Mouse (Mus musculus) neural tube, embryonic 13.5 days (tissue): ENCODE data around the gene Sf1. TPM values are rescaled to one million over a fixed set of nuclear protein-coding genes. Genes with fewer than 3 reads are reported as not detected.
A peak's percentile ranks its signal among the peaks of the same experiment; 100 is the strongest.

Experiments used
- ATAC-seq: fragments of 200-750 bp; cut with Nextera tagmentation; 2 replicates; pipeline ENCODE4 v1.8.0; 2017; ENCODE audit warnings: low read depth, mild to moderate bottlenecking, moderate TSS enrichment, moderate library complexity
- H3K27ac ChIP-seq: fragments of 300-500 bp; sonication (generic); replicated peaks from 2 replicates; pipeline ENCODE4 v1.5.1; 2015; ENCODE audit warnings: moderate library complexity, mild to moderate bottlenecking, inconsistent platforms
- H3K27me3 ChIP-seq: fragments of 300-500 bp; sonication (generic); 2 replicates; pipeline ENCODE4 v1.6.1; 2015; ENCODE audit warnings: mild to moderate bottlenecking, inconsistent platforms
- H3K36me3 ChIP-seq: fragments of 300-500 bp; sonication (generic); 2 replicates; pipeline ENCODE4 v1.6.1; 2015; ENCODE audit warnings: mild to moderate bottlenecking, inconsistent platforms
- H3K4me1 ChIP-seq: fragments of 300-500 bp; sonication (generic); replicated peaks from 2 replicates; pipeline ENCODE4 v1.6.1; 2015; ENCODE audit warnings: inconsistent platforms
- H3K4me2 ChIP-seq: fragments of 300-500 bp; sonication (generic); 2 replicates; pipeline ENCODE4 v1.6.1; 2015; ENCODE audit warnings: inconsistent platforms, mild to moderate bottlenecking, moderate library complexity
- H3K4me3 ChIP-seq: fragments of 300-500 bp; sonication (generic); 2 replicates; pipeline ENCODE4 v1.5.1; 2015; ENCODE audit warnings: mild to moderate bottlenecking, inconsistent platforms
- H3K9ac ChIP-seq: fragments of 300-500 bp; sonication (generic); 2 replicates; pipeline ENCODE4 v1.6.1; 2015; ENCODE audit warnings: moderate library complexity, mild to moderate bottlenecking, inconsistent platforms
- H3K9me3 ChIP-seq: fragments of 300-500 bp; sonication (generic); 2 replicates; pipeline ENCODE4 v1.6.1; 2016; ENCODE audit warnings: inconsistent platforms
- WGBS: fragments of 180-500 bp; shearing (Covaris S2); methylation state at CpG from one replicate; pipeline ENCODE4 v1.1.7; 2015; 5-methylcytosine and 5-hydroxymethylcytosine counted together
- polyA plus RNA-seq: library from polyadenylated mRNA; unstranded; fragments of >200 nt; fragmentation: Nextera tagmentation; extraction: Ambion mirVana; gene quantifications from 2 replicates; pipeline ENCODE4 v1.2.1, GENCODE M21; 2015

The Sf1 gene
- polyA plus RNA-seq, 1 experiment from 2014 or later = 107 TPM

- no peaks in the 10 kb centered on the region for H3K27me3 ChIP-seq
- H3K27ac ChIP-seq = no peak overlapping the region
- no peak overlapping the region for H3K9ac ChIP-seq
- ATAC-seq = no peak
- no peak overlapping the region for H3K4me2 ChIP-seq
- no peaks in the 10 kb centered on the region for H3K36me3 ChIP-seq
- no peaks in the 10 kb centered on the region for H3K9me3 ChIP-seq
- H3K4me1 ChIP-seq = peaks cover 14% of the 10 kb centered on the region
- H3K4me3 ChIP-seq = no peak overlapping the region
- 92% methylated on average over 16 of the region's 16 CpGs for WGBS
Measured at GRCm38 (mm10) chr19:6393637-6394036, 30.1 kb downstream of the Sf1 start.

- Histone ChIP-seq H3K4me1 (peaks cover 32% of the 10 kb centered on the region), H3K9ac (no peak overlapping the region), H3K36me3 (no peaks in the 10 kb centered on the region), H3K27ac (no peak overlapping the region), H3K4me3 (no peak overlapping the region), H3K4me2 (no peak overlapping the region), H3K27me3 (peaks cover 12% of the 10 kb centered on the region), H3K9me3 (no peaks in the 10 kb centered on the region)
- no peak for ATAC-seq
- 82% methylated on average over 5 of the region's 5 CpGs for WGBS
Measured at GRCm38 (mm10) chr19:6396237-6396636, 32.7 kb downstream of the Sf1 start.

GRCm38 (mm10) chr19:6397582-6398249 is 34.2 kb downstream of the Sf1 start:
- H3K27ac ChIP-seq = no peak overlapping the region
- H3K4me1 ChIP-seq = peaks cover 43% of the 10 kb centered on the region
- ATAC-seq = no peak
- H3K4me3 ChIP-seq = peak overlapping the region; percentile 63; the same call in 1 of the 2 replicates
- H3K27me3 ChIP-seq = peaks cover 27% of the 10 kb centered on the region
- WGBS = 86% methylated on average over 22 of the region's 22 CpGs
- H3K9me3 ChIP-seq = no peaks in the 10 kb centered on the region
- H3K9ac ChIP-seq = no peak overlapping the region
- peak overlapping the region; percentile 98; the same call in 1 of the 2 replicates for H3K4me2 ChIP-seq
- no peaks in the 10 kb centered on the region for H3K36me3 ChIP-seq

GRCm38 (mm10) chr19:6398447-6399284 is 35.2 kb downstream of the Sf1 start:
- no peaks in the 10 kb centered on the region for H3K36me3 ChIP-seq
- peaks cover 34% of the 10 kb centered on the region for H3K27me3 ChIP-seq
- H3K27ac ChIP-seq = peak overlapping the region; percentile 81
- under 1% methylated on average over 39 of the region's 39 CpGs for WGBS
- no peaks in the 10 kb centered on the region for H3K9me3 ChIP-seq
- H3K4me2 ChIP-seq = peak overlapping the region; percentile 98
- H3K4me3 ChIP-seq = peak overlapping the region; percentile 63
- ATAC-seq = peak; percentile 60
- H3K4me1 ChIP-seq = peaks cover 49% of the 10 kb centered on the region
- peak overlapping the region; percentile 83 for H3K9ac ChIP-seq

GRCm38 (mm10) chr19:6399285-6400095 is 36.0 kb downstream of the Sf1 start, which contains the start of gene Rasgrp2:
TSS of gene Rasgrp2 (plus strand) at chr19:6399340.
- Histone ChIP-seq H3K27ac (peak within 1 kb of the TSS; percentile 81), H3K4me3 (peak within 1 kb of the TSS; percentile 63), H3K36me3 (no peaks in the 10 kb centered on the region), H3K4me1 (peaks cover 49% of the 10 kb centered on the region), H3K9me3 (no peaks in the 10 kb centered on the region), H3K4me2 (peak within 1 kb of the TSS; percentile 98), H3K9ac (peak within 1 kb of the TSS; percentile 83), H3K27me3 (peaks cover 34% of the 10 kb centered on the region)
- under 1% methylated on average over 66 of the region's 87 CpGs for WGBS
- ATAC-seq = peak; percentile 51

- Histone ChIP-seq H3K27ac (peak overlapping the region; percentile 81), H3K4me3 (peak overlapping the region; percentile 63), H3K9ac (peak overlapping the region; percentile 83), H3K9me3 (no peaks in the 10 kb centered on the region), H3K4me2 (peak overlapping the region; percentile 98), H3K27me3 (peaks cover 34% of the 10 kb centered on the region), H3K4me1 (peaks cover 49% of the 10 kb centered on the region), H3K36me3 (no peaks in the 10 kb centered on the region)
- 2% methylated on average over 29 of the region's 29 CpGs for WGBS
- ATAC-seq = no peak
Measured at GRCm38 (mm10) chr19:6400096-6401086, 36.9 kb downstream of the Sf1 start.

GRCm38 (mm10) chr19:6401131-6401815 is 37.8 kb downstream of the Sf1 start:
- no peak for ATAC-seq
- H3K4me2 ChIP-seq = peak overlapping the region; percentile 98
- no peaks in the 10 kb centered on the region for H3K9me3 ChIP-seq
- peak overlapping the region; percentile 54 for H3K9ac ChIP-seq
- H3K36me3 ChIP-seq = no peaks in the 10 kb centered on the region
- under 1% methylated on average over 32 of the region's 32 CpGs for WGBS
- peak overlapping the region; percentile 63 for H3K4me3 ChIP-seq
- no peak overlapping the region for H3K27ac ChIP-seq
- H3K4me1 ChIP-seq = peaks cover 49% of the 10 kb centered on the region
- H3K27me3 ChIP-seq = peaks cover 34% of the 10 kb centered on the region

GRCm38 (mm10) chr19:6401951-6402350 is 38.5 kb downstream of the Sf1 start:
- no peaks in the 10 kb centered on the region for H3K9me3 ChIP-seq
- peaks cover 34% of the 10 kb centered on the region for H3K27me3 ChIP-seq
- H3K36me3 ChIP-seq = no peaks in the 10 kb centered on the region
- H3K4me2 ChIP-seq = peak overlapping the region; percentile 98
- 16% methylated on average over 9 of the region's 9 CpGs for WGBS
- ATAC-seq = no peak
- peaks cover 49% of the 10 kb centered on the region for H3K4me1 ChIP-seq
- H3K9ac ChIP-seq = peak overlapping the region; percentile 54; the same call in 1 of the 2 replicates
- no peak overlapping the region for H3K27ac ChIP-seq
- H3K4me3 ChIP-seq = peak overlapping the region; percentile 63

GRCm38 (mm10) chr19:6403869-6404268 is 40.4 kb downstream of the Sf1 start:
- H3K9ac ChIP-seq = no peak overlapping the region
- WGBS = 88% methylated on average over 10 of the region's 10 CpGs
- no peak overlapping the region for H3K4me2 ChIP-seq
- peaks cover 41% of the 10 kb centered on the region for H3K4me1 ChIP-seq
- peaks cover 34% of the 10 kb centered on the region for H3K27me3 ChIP-seq
- H3K27ac ChIP-seq = no peak overlapping the region
- H3K36me3 ChIP-seq = no peaks in the 10 kb centered on the region
- H3K4me3 ChIP-seq = no peak overlapping the region
- H3K9me3 ChIP-seq = no peaks in the 10 kb centered on the region
- no peak for ATAC-seq

GRCm38 (mm10) chr19:6405433-6405832 is 41.9 kb downstream of the Sf1 start:
- WGBS = 65% methylated on average over 10 of the region's 10 CpGs
- Histone ChIP-seq H3K4me2 (no peak overlapping the region), H3K4me3 (no peak overlapping the region), H3K27me3 (peaks cover 30% of the 10 kb centered on the region), H3K9ac (no peak overlapping the region), H3K36me3 (no peaks in the 10 kb centered on the region), H3K9me3 (no peaks in the 10 kb centered on the region), H3K4me1 (peaks cover 26% of the 10 kb centered on the region), H3K27ac (no peak overlapping the region)
- no peak for ATAC-seq
